Mouse (Mus musculus) MEL (cell line): Measurements from ENCODE around the gene Uqcc1. TPM values are rescaled to one million over a fixed set of nuclear protein-coding genes. Genes with fewer than 3 reads are reported as not detected.
A peak's percentile ranks its signal among the peaks of the same experiment; 100 is the strongest.

Source experiments
- DNase-seq: peaks from one replicate; pipeline ENCODE4 v3.0.0; 2011; ENCODE audit warnings: low read depth, low spot score
- H3K27ac ChIP-seq: 2 replicates; pipeline ENCODE4 v1.5.1; 2012; ENCODE audit warnings: low read depth, mild to moderate bottlenecking, control low read depth, low read length, moderate library complexity; ENCODE audit not compliant: control insufficient read depth
- H3K27me3 ChIP-seq, 2 experiments: fragments of 150-350 bp in 1 of 2; sonication (generic) in 1 of 2; 2 replicates each; pipeline ENCODE4 v1.6.1; 2012; ENCODE audit warnings: low read length in 2 of 2, mild to moderate bottlenecking in 2 of 2, improper control_type of control experiment in 1 of 2, moderate library complexity in 1 of 2; ENCODE audit not compliant: insufficient read depth in 2 of 2, control insufficient read depth in 1 of 2
- H3K36me3 ChIP-seq, 2 experiments: 2 replicates each; pipeline ENCODE4 v1.6.1; 2012 to 2014; ENCODE audit warnings: low read length in 2 of 2, improper control_type of control experiment in 1 of 2, inconsistent platforms in 1 of 2, mild to moderate bottlenecking in 1 of 2; ENCODE audit not compliant: insufficient read depth in 2 of 2, control insufficient read depth in 1 of 2
- H3K4me1 ChIP-seq, 2 experiments: fragments of 150-350 bp in 1 of 2; sonication (generic) in 1 of 2; 2 replicates each; pipeline ENCODE4 v1.6.1; 2012; ENCODE audit warnings: low read length in 2 of 2, improper control_type of control experiment in 1 of 2, mild to moderate bottlenecking in 1 of 2; ENCODE audit not compliant: insufficient read depth in 2 of 2, control insufficient read depth in 1 of 2
- H3K4me3 ChIP-seq, 2 experiments: fragments of 150-350 bp in 1 of 2; sonication (generic) in 1 of 2; 2 replicates each; pipeline ENCODE4 v1.5.1; 2012; ENCODE audit warnings: low read depth in 2 of 2, low read length in 2 of 2, mild to moderate bottlenecking in 2 of 2, moderate library complexity in 2 of 2, control low read depth in 1 of 2, improper control_type of control experiment in 1 of 2; ENCODE audit not compliant: control insufficient read depth in 1 of 2, insufficient read depth in 1 of 2
- H3K79me2 ChIP-seq: 2 replicates; pipeline ENCODE4 v1.6.1; 2012; ENCODE audit warnings: mild to moderate bottlenecking, low read length, moderate library complexity; ENCODE audit not compliant: control insufficient read depth, poor library complexity, insufficient read depth
- H3K9ac ChIP-seq: 2 replicates; pipeline ENCODE4 v1.6.1; 2012; ENCODE audit warnings: low read depth, mild to moderate bottlenecking, control low read depth, low read length, moderate library complexity; ENCODE audit not compliant: control insufficient read depth, poor library complexity, severe bottlenecking
- H3K9me3 ChIP-seq: fragments of 150-350 bp; sonication (generic); replicated peaks from 2 replicates; pipeline ENCODE4 v1.6.1; 2012; ENCODE audit warnings: mild to moderate bottlenecking, low read length, improper control_type of control experiment, moderate library complexity; ENCODE audit not compliant: insufficient read depth
- CTCF ChIP-seq, 3 experiments: IDR thresholded peaks in 2 of 3; conservative IDR thresholded peaks in 1 of 3; 2 replicates each; pipeline ENCODE4 v1.5.1; 2011 to 2012; ENCODE audit warnings: low read length in 3 of 3, low read depth in 2 of 3, mild to moderate bottlenecking in 2 of 3, improper control_type of control experiment in 1 of 3, inconsistent platforms in 1 of 3, mixed read lengths in 1 of 3, moderate library complexity in 1 of 3; ENCODE audit not compliant: control insufficient read depth in 1 of 3, insufficient read depth in 1 of 3, poor library complexity in 1 of 3, severe bottlenecking in 1 of 3
- E2F4 ChIP-seq: IDR thresholded peaks from 2 replicates; pipeline ENCODE4 v1.6.1; 2011; ENCODE audit warnings: low read depth, low read length, improper control_type of control experiment, borderline replicate concordance
- EP300 ChIP-seq, 2 experiments: IDR thresholded peaks; 2 replicates each; pipeline ENCODE4 v1.6.1; 2011; ENCODE audit warnings: improper control_type of control experiment in 2 of 2, low read length in 2 of 2, low read depth in 1 of 2, mild to moderate bottlenecking in 1 of 2
- ETS1 ChIP-seq: IDR thresholded peaks from 2 replicates; pipeline ENCODE4 v1.6.1; 2012; ENCODE audit warnings: low read depth, mild to moderate bottlenecking, inconsistent platforms, low read length, improper control_type of control experiment, moderate library complexity
- GABPA ChIP-seq: IDR thresholded peaks from 2 replicates; pipeline ENCODE4 v1.6.1; 2012; ENCODE audit warnings: low read depth, mild to moderate bottlenecking, inconsistent platforms, low read length, improper control_type of control experiment, moderate library complexity
- GATA1 ChIP-seq: IDR thresholded peaks from 2 replicates; pipeline ENCODE4 v1.6.1; 2011; ENCODE audit warnings: low read depth, low read length, improper control_type of control experiment
- KAT2A ChIP-seq: conservative IDR thresholded peaks from 2 replicates; pipeline ENCODE4 v1.6.1; 2012; ENCODE audit warnings: low read depth, low read length, improper control_type of control experiment, inconsistent platforms
- MAFK ChIP-seq: IDR thresholded peaks from 2 replicates; pipeline ENCODE4 v1.6.1; 2011; ENCODE audit warnings: low read depth, mild to moderate bottlenecking, low read length, improper control_type of control experiment, borderline replicate concordance
- MAZ ChIP-seq: IDR thresholded peaks from 2 replicates; pipeline ENCODE4 v1.6.1; 2012; ENCODE audit warnings: low read depth, mild to moderate bottlenecking, inconsistent platforms, low read length, improper control_type of control experiment
- MXI1 ChIP-seq: IDR thresholded peaks from 2 replicates; pipeline ENCODE4 v1.6.1; 2011; ENCODE audit warnings: mild to moderate bottlenecking, low read depth, low read length, improper control_type of control experiment
- MYC ChIP-seq: IDR thresholded peaks from 2 replicates; pipeline ENCODE4 v1.6.1; 2011; ENCODE audit warnings: low read depth, mild to moderate bottlenecking, low read length, improper control_type of control experiment, moderate library complexity
- POLR2A ChIP-seq, 2 experiments: IDR thresholded peaks; 2 replicates each; pipeline ENCODE4 v1.6.1; 2011 to 2012; ENCODE audit warnings: low read length in 2 of 2, mild to moderate bottlenecking in 2 of 2, control low read depth in 1 of 2, improper control_type of control experiment in 1 of 2, low read depth in 1 of 2, moderate library complexity in 1 of 2; ENCODE audit not compliant: control insufficient read depth in 1 of 2, insufficient read depth in 1 of 2, poor library complexity in 1 of 2
- POLR2AphosphoS2 ChIP-seq: IDR thresholded peaks from 2 replicates; pipeline ENCODE4 v1.6.1; 2011; ENCODE audit warnings: low read length, improper control_type of control experiment
- RCOR1 ChIP-seq: IDR thresholded peaks from 2 replicates; pipeline ENCODE4 v1.6.1; 2012; ENCODE audit warnings: low read depth, mild to moderate bottlenecking, inconsistent platforms, low read length, improper control_type of control experiment
- SIN3A ChIP-seq: IDR thresholded peaks from 2 replicates; pipeline ENCODE4 v1.6.1; 2012; ENCODE audit warnings: low read length, improper control_type of control experiment, inconsistent platforms
- TAL1 ChIP-seq: IDR thresholded peaks from 2 replicates; pipeline ENCODE4 v1.6.1; 2012; ENCODE audit warnings: mild to moderate bottlenecking, inconsistent platforms, low read length, moderate library complexity, mixed read lengths
- TBP ChIP-seq: IDR thresholded peaks from 2 replicates; pipeline ENCODE4 v1.8.0; 2011; ENCODE audit warnings: low read depth, low read length, improper control_type of control experiment
- USF1 ChIP-seq: IDR thresholded peaks from 2 replicates; pipeline ENCODE4 v1.6.1; 2014; ENCODE audit warnings: low read depth, mild to moderate bottlenecking, inconsistent platforms, low read length, improper control_type of control experiment, moderate library complexity
- USF2 ChIP-seq, 2 experiments: IDR thresholded peaks; 2 replicates each; pipeline ENCODE4 v1.6.1; 2011 to 2012; ENCODE audit warnings: improper control_type of control experiment in 2 of 2, low read length in 2 of 2, borderline replicate concordance in 1 of 2, inconsistent platforms in 1 of 2, low read depth in 1 of 2, mild to moderate bottlenecking in 1 of 2; ENCODE audit not compliant: insufficient read depth in 1 of 2
- ZKSCAN1 ChIP-seq: IDR thresholded peaks from 2 replicates; pipeline ENCODE4 v1.6.1; 2012; ENCODE audit warnings: low read depth, mild to moderate bottlenecking, inconsistent platforms, low read length, improper control_type of control experiment, moderate library complexity
- ZMIZ1 ChIP-seq: IDR thresholded peaks from 2 replicates; pipeline ENCODE4 v1.6.1; 2012; ENCODE audit warnings: low read depth, mild to moderate bottlenecking, inconsistent platforms, low read length, improper control_type of control experiment, moderate library complexity
- ZNF384 ChIP-seq: IDR thresholded peaks from 2 replicates; pipeline ENCODE4 v1.6.1; 2012; ENCODE audit warnings: low read depth, mild to moderate bottlenecking, inconsistent platforms, low read length, improper control_type of control experiment
- polyA plus RNA-seq, 2 experiments: library from polyadenylated mRNA; stranded (reverse) in 1 of 2; unstranded in 1 of 2; fragments of >175 nt in 1 of 2; fragments of >200 nt in 1 of 2; gene quantifications; 2 replicates each; pipeline versions ENCODE4 v1.2.1 to v1.2.4; 2012; ENCODE audit warnings: low replicate concordance in 2 of 2, low read depth in 1 of 2; ENCODE audit not compliant: insufficient read length in 2 of 2, insufficient read depth in 1 of 2, missing spikeins in 1 of 2
- total RNA-seq: library from RNA; depleted of rRNA; stranded (reverse); fragments of 300-350 nt; gene quantifications from 2 replicates; pipeline ENCODE4 v1.2.3, GENCODE M21; 2012

The Uqcc1 gene
- total and polyA plus RNA-seq, 3 experiments = 61.0 to 83.1 TPM; not detected in 1

DNA sequence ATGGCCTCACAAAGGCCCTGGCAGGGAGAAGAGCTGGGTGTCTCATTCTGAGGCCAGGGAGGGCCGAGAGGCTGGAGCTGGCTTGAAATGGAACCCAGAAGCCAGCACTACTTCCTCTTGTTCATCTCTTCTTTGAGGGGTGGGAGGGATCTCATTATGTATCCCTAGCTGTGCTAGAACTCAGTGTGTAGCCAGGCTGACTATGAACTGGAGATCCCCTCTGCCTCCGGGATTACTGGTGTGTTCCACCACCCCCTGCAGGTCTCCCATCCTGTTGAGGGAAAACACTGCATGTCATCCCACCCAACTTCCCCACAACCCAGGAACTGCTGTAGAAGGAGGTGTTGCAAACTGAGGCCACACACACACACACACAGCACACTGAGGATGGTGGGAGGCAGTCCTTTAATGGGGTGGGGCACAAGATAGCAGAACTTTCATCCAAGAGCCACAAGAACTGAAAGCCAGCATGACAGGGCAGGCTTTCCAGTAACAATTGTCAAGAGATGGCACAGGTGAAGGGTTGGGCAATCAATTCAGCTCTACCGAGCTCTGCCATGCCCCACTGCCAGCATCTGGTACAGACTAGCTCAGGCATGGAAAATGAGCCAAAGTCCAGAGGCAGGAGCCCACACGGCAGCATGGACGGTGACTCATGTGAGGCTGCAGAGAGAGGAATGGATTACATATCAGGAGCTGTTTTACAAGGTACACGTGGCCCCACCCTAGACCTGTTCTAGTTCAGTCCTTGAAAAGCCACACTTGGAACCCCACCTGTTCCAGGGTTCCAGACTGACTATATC, 110.5 kb downstream of the Uqcc1 start:
- peak overlapping the region; percentile 46 for H3K9ac ChIP-seq
- H3K27me3 ChIP-seq = no peaks in the 10 kb centered on the region
- H3K4me3 ChIP-seq = peak overlapping the region; percentile 12 to 40; a peak in 2 of 4 replicates
- peaks cover 11 to 15% of the 10 kb centered on the region in 2 experiments for H3K36me3 ChIP-seq
- no peak for DNase-seq
- H3K9me3 ChIP-seq = no peaks in the 10 kb centered on the region
- H3K27ac ChIP-seq = peak overlapping the region; percentile 37
- H3K4me1 ChIP-seq = peaks cover 2 to 17% of the 10 kb centered on the region in 2 experiments
- H3K79me2 ChIP-seq = peaks cover 13% of the 10 kb centered on the region
- TF ChIP-seq GATA1 (no peak), POLR2AphosphoS2 (no peak), ZMIZ1 (no peak), RCOR1 (no peak), TAL1 (no peak), MYC (no peak), USF2 (IDR thresholded peaks at IDR 0.05; ENCODE audit: borderline replicate concordance in 1 of 2, insufficient read depth in 1 of 2, low read depth in 1 of 2, low read length in 2 of 2) (no peak)

- Histone ChIP-seq H3K9me3 (no peaks in the 10 kb centered on the region), H3K79me2 (peaks cover 12% of the 10 kb centered on the region), H3K4me3 (peak within 1 kb of the TSS; percentile 73 to 83), H3K9ac (peak within 1 kb of the TSS; percentile 72), H3K27ac (peak within 1 kb of the TSS; percentile 37), H3K27me3 (no peaks in the 10 kb centered on the region), H3K4me1 (peaks cover 2 to 17% of the 10 kb centered on the region in 2 experiments), H3K36me3 (peaks cover 9 to 16% of the 10 kb centered on the region in 2 experiments)
- no peak for DNase-seq
- 0 out of 2 replicates have a peak, but pooled peaks have one; percentile 44 for TF ChIP-seq TBP
- TF ChIP-seq POLR2AphosphoS2 = peak; percentile 18
- no peak for TF ChIP-seq EP300 (IDR thresholded peaks at IDR 0.05; ENCODE audit: low read depth in 1 of 2, low read length in 2 of 2)
Measured at GRCm38 (mm10) chr2:155819392-155819448, 110.9 kb downstream of the Uqcc1 start, which contains the start of gene BC029722. Gene BC029722, minus strand, starts transcription at chr2:155819426.

GRCm38 (mm10) chr2:155818596-155819391, 111.3 kb downstream of the Uqcc1 start:
- Histone ChIP-seq H3K27ac (peak overlapping the region; percentile 37), H3K36me3 (peaks cover 8 to 15% of the 10 kb centered on the region in 2 experiments), H3K9ac (peak overlapping the region; percentile 72), H3K79me2 (peaks cover 8% of the 10 kb centered on the region; the same call in 1 of the 2 replicates), H3K4me3 (peak overlapping the region; percentile 73 to 83), H3K9me3 (no peaks in the 10 kb centered on the region), H3K27me3 (no peaks in the 10 kb centered on the region), H3K4me1 (peaks cover 2 to 17% of the 10 kb centered on the region in 2 experiments)
- peak; percentile 97 for DNase-seq
- TF ChIP-seq POLR2AphosphoS2 (peak; percentile 98), E2F4 (no peak), ZNF384 (no peak), ZKSCAN1 (no peak), MYC (no peak), MXI1 (peak; percentile 80), RCOR1 (peak; percentile 16; the same call in 1 of the 2 replicates), ETS1 (0 out of 2 replicates have a peak, but pooled peaks have one; percentile 27), POLR2A (IDR thresholded peaks at IDR 0.05; ENCODE audit: control insufficient read depth in 1 of 2, insufficient read depth in 1 of 2, low read depth in 1 of 2, low read length in 2 of 2, poor library complexity in 1 of 2) (peak; percentile 33 to 84; a peak in 2 of 4 replicates), SIN3A (peak; percentile 31; the same call in 1 of the 2 replicates), TAL1 (no peak), USF2 (IDR thresholded peaks at IDR 0.05; ENCODE audit: borderline replicate concordance in 1 of 2, insufficient read depth in 1 of 2, low read depth in 1 of 2, low read length in 2 of 2) (no peak), EP300 (IDR thresholded peaks at IDR 0.05; ENCODE audit: low read depth in 1 of 2, low read length in 2 of 2) (no peak), GABPA (no peak), TBP (0 out of 2 replicates have a peak, but pooled peaks have one; percentile 51), USF1 (peak; percentile 29; the same call in 1 of the 2 replicates), KAT2A (no peak), MAFK (no peak), CTCF (IDR thresholded peaks at IDR 0.05 in 2 of 3, conservative IDR thresholded peaks at IDR 0.05 in 1 of 3; ENCODE audit: control insufficient read depth in 1 of 3, insufficient read depth in 1 of 3, low read depth in 2 of 3, low read length in 3 of 3, poor library complexity in 1 of 3, severe bottlenecking in 1 of 3) (no peak), MAZ (no peak)
